Mouse (Mus musculus): Measurements from ENCODE around the gene Hist1h4d.

DNA sequence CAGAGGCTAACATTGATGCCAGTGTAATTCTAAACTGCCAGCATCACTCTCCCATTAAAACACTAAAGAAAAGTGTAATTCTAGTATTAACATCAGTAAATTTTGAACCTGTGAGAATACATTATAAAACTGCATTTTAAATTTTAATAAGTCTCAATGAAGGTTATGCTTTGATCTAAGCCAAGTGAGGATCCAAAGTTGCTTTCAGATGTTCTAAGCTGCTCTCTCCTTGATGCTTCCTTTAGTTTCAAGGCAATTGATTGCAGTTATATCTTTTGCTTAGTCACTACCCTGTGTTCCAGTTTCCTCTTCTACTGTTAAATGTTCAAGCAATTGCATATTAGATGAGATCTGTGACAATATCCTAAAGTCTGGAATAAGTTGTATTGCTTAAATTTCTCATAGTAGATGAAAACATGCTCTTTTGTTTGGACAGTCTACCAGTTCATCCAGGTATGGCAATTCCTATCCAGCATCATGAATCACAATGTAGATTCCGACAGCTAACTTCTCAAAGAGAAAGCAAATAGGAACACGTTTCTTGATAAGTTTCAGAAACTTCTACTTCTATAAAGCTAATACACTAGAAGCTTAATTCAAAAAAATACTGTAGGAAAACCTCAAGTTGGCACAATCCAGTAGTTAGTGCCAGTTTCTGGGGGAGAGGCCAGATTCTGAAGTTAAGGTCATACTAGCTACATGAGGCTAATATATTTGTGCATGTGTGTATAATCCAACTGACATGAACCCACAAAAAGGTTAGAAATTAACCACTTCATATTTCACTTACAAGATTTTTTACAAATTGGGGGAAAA is 9.0 kb upstream of the Hist1h4d start:
- TF ChIP-seq CTCF (IDR thresholded peaks at IDR 0.05; ENCODE audit: extremely low read depth, insufficient read length, insufficient replicate concordance, low read depth, low read length) (no peak), POLR2A (IDR thresholded peaks at IDR 0.05; ENCODE audit: low read depth, low read length) (no peak)

Data from small intestine, adult 2 months (tissue).